Mouse (Mus musculus) heart, embryonic 11.5 days (tissue): Measurements from ENCODE around the gene Snx29. TPM values are rescaled to one million over a fixed set of nuclear protein-coding genes. Genes with fewer than 3 reads are reported as not detected.

Source experiments
- ATAC-seq: fragments of 200-750 bp; cut with Nextera tagmentation; replicated peaks from 2 replicates; pipeline ENCODE4 v1.8.0; 2017; ENCODE audit warnings: moderate library complexity; ENCODE audit not compliant: insufficient number of reproducible peaks, low FRiP score, low TSS enrichment
- H3K27ac ChIP-seq: fragments of 300-500 bp; sonication (generic); 2 replicates; pipeline ENCODE4 v1.5.1; 2014; ENCODE audit warnings: mild to moderate bottlenecking, low read depth, low read length
- H3K27me3 ChIP-seq: fragments of 300-500 bp; sonication (generic); 2 replicates; pipeline ENCODE4 v1.6.1; 2014; ENCODE audit warnings: mild to moderate bottlenecking, low read length, mixed read lengths; ENCODE audit not compliant: control insufficient read depth, insufficient read depth
- H3K36me3 ChIP-seq: fragments of 300-500 bp; sonication (generic); 2 replicates; pipeline ENCODE4 v1.6.1; 2014; ENCODE audit warnings: mild to moderate bottlenecking, low read length, moderate library complexity, mixed read lengths; ENCODE audit not compliant: control insufficient read depth, insufficient read depth
- H3K4me1 ChIP-seq: fragments of 300-500 bp; sonication (generic); 2 replicates; pipeline ENCODE4 v1.6.1; 2014; ENCODE audit warnings: low read length; ENCODE audit not compliant: control insufficient read depth, insufficient read depth
- H3K4me2 ChIP-seq: fragments of 300-500 bp; sonication (generic); 2 replicates; pipeline ENCODE4 v1.6.1; 2014; ENCODE audit warnings: mild to moderate bottlenecking, moderate library complexity
- H3K4me3 ChIP-seq: fragments of 300-500 bp; sonication (generic); 2 replicates; pipeline ENCODE4 v1.5.1; 2014; ENCODE audit warnings: low read depth, low read length
- H3K9ac ChIP-seq: fragments of 300-500 bp; sonication (generic); 2 replicates; pipeline ENCODE4 v1.6.1; 2014; ENCODE audit warnings: mild to moderate bottlenecking, low read depth, low read length, moderate library complexity
- H3K9me3 ChIP-seq: fragments of 300-500 bp; sonication (generic); replicated peaks from 2 replicates; pipeline ENCODE4 v1.6.1; 2016; ENCODE audit warnings: low read length; ENCODE audit not compliant: control insufficient read depth
- WGBS: fragments of 180-500 bp; shearing (Covaris S2); extraction: QIAGEN DNeasy Blood & Tissue Kit; methylation state at CpG from one replicate; pipeline ENCODE4 v1.1.7; 2014; ENCODE audit not compliant: insufficient replicate concordance; 5-methylcytosine and 5-hydroxymethylcytosine counted together
- polyA plus RNA-seq: library from polyadenylated mRNA; unstranded; fragments of >200 nt; fragmentation: Nextera tagmentation; extraction: Ambion mirVana; gene quantifications from 2 replicates; pipeline ENCODE4 v1.2.1, GENCODE M21; 2014

The Snx29 gene
- polyA plus RNA-seq, 1 experiment from 2014 or later, result 8.2 TPM

DNA sequence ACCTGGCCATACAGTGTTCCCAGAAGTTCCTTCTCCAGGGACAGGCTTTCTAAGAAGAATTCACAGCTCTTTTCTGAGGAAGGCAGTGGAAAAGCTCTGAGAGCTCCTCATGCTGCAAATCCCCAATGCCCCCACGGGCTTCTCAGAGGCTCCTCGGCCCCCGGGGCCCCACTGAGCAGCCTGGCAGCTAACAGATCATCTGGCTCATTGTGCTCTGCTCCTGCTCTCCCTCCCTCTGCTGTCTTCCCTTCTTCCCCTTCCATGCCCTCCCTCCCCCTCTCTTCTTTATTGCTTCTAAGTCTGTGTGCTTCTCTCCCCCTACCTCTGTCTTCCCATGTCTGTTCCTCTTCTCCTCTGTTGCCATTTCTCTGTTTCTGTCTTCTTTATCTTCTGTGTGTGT lies 314.2 kb downstream of the Snx29 start:
- Histone ChIP-seq H3K9ac (0 out of 2 replicates have a peak overlapping the region, but pooled peaks have one; percentile 22), H3K27me3 (no peaks in the 10 kb centered on the region), H3K36me3 (no peaks in the 10 kb centered on the region), H3K4me2 (no peak overlapping the region), H3K4me1 (peaks cover 9% of the 10 kb centered on the region), H3K9me3 (no peaks in the 10 kb centered on the region), H3K4me3 (no peak overlapping the region), H3K27ac (no peak overlapping the region)
- no peak for ATAC-seq
- 7% methylated on average over 3 of the region's 3 CpGs for WGBS

DNA sequence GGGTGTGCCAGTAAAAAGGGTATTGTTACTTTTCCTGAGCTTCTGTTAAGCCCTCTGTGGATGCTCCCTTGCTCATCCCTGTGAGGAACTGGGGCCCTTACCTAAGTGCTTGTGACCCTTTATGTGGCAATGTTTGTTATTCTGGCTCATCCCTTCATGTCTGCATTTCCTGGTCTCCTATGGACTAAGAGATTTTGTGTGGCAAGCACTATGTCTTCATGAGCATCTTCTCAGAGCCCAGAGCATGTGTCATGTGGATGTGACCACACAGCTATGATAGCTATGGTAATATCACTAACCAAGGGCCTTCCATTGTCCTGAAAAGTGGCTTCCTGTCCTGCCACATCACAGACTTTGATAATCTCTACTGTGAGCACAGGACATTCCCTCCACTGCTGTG lies 315.1 kb downstream of the Snx29 start:
- H3K27ac ChIP-seq, result no peak overlapping the region
- H3K27me3 ChIP-seq, result no peaks in the 10 kb centered on the region
- no peaks in the 10 kb centered on the region for H3K36me3 ChIP-seq

DNA sequence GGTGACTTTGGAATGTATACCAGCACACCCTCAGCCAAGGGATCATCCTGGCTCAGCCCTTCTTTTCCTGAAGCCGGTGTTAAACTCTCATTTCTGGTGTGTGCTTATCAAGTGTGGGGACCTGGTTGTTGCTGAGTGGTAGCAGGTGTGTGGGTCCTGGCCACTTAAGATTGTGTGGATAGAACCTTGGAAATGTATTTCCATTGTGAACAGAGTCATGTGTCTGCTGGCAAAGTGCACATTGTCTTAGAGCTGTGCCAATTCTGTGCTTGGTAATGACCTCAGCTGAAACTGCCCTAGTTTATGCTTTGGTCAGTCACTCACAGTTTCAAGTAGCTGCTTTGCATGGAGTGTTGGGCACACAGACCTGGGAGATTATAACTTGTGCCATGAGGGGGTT lies 316.0 kb downstream of the Snx29 start:
- H3K4me2 ChIP-seq, result no peak overlapping the region
- no peaks in the 10 kb centered on the region for H3K36me3 ChIP-seq
- H3K4me1 ChIP-seq, result peaks cover 14% of the 10 kb centered on the region
- WGBS, result 62% methylated on average over 1 of the region's 1 CpGs
- no peak overlapping the region for H3K9ac ChIP-seq
- no peak for ATAC-seq
- H3K9me3 ChIP-seq, result no peaks in the 10 kb centered on the region
- H3K4me3 ChIP-seq, result no peak overlapping the region
- H3K27ac ChIP-seq, result no peak overlapping the region
- H3K27me3 ChIP-seq, result no peaks in the 10 kb centered on the region

More for the DNA sequence above, 315.1 kb downstream of the Snx29 start:
- Histone ChIP-seq H3K9me3 (no peaks in the 10 kb centered on the region), H3K4me1 (peaks cover 9% of the 10 kb centered on the region), H3K4me3 (no peak overlapping the region), H3K9ac (no peak overlapping the region), H3K4me2 (no peak overlapping the region)
- ATAC-seq, result no peak

DNA sequence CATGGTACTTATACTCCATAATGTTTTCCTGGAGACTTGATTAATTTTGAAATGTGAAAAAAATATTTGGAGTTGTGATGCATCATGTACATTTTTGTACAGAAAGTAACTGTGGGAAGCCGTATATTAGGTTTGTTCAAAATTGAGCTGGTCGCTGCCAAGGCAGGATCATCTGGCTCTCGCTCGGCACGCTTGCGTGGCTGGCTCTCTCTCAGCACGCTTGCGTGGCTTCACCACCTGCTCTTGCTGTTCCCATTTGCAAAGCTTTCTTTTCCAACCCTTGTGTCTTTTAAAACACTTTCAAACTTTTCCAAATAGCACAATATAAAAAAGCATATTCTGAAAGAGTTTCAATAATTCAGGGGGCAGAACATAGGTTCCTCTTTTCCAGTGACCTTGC lies 317.2 kb downstream of the Snx29 start:
- Histone ChIP-seq H3K4me3 (no peak overlapping the region), H3K9ac (no peak overlapping the region), H3K4me1 (peaks cover 14% of the 10 kb centered on the region), H3K27ac (no peak overlapping the region), H3K36me3 (no peaks in the 10 kb centered on the region), H3K9me3 (no peaks in the 10 kb centered on the region), H3K27me3 (no peaks in the 10 kb centered on the region), H3K4me2 (no peak overlapping the region)
- 96% methylated on average over 8 of the region's 8 CpGs for WGBS
- no peak for ATAC-seq

DNA sequence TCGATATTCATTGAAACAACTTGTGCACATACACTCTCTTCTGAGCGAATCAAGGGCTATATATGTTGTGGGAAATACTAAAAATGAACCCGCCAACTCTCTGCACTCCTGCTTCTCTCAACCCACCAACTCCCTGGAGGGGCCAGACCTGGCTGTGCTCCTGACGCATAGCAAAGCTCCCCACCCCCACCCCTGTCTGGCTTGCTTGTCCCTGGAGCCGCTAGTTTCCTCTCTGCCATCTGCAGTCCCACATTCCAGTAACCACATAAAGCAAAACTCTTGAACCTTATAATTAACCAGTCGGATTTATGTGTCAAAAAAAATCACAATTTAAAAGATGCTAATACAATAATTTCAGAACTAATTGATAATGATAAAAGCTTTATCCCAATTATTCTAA lies 320.9 kb downstream of the Snx29 start:
- H3K9me3 ChIP-seq, result no peaks in the 10 kb centered on the region
- no peak overlapping the region for H3K4me2 ChIP-seq
- 47% methylated on average over 6 of the region's 6 CpGs for WGBS
- H3K27ac ChIP-seq, result no peak overlapping the region
- no peak for ATAC-seq
- H3K36me3 ChIP-seq, result no peaks in the 10 kb centered on the region
- no peak overlapping the region for H3K4me3 ChIP-seq
- peaks cover 4% of the 10 kb centered on the region; the same call in 1 of the 2 replicates for H3K4me1 ChIP-seq
- H3K9ac ChIP-seq, result no peak overlapping the region
- H3K27me3 ChIP-seq, result no peaks in the 10 kb centered on the region

DNA sequence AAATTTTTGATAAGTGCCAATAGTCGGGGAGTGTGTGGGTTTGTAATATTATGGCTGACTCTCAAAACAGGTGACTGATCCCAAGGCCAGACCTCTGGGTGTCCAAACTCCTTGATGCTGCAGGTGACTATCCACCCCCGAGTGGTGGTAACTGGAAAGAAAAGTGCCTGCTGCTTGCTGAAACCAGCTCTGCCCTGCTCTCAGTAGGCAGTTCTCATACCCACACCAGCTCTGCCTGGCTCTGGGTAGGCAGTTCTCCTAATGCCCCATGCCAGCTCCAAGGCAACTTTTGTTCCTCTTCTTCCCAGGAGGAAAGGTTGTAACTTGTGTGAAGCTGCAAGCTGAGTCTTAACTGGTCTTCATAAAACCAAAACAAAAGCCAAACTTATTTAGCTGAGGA lies 321.7 kb downstream of the Snx29 start:
- Histone ChIP-seq H3K36me3 (no peaks in the 10 kb centered on the region), H3K9ac (no peak overlapping the region), H3K27ac (no peak overlapping the region), H3K4me3 (no peak overlapping the region), H3K4me1 (peaks cover 4% of the 10 kb centered on the region; the same call in 1 of the 2 replicates), H3K4me2 (no peak overlapping the region), H3K27me3 (no peaks in the 10 kb centered on the region), H3K9me3 (no peaks in the 10 kb centered on the region)
- WGBS, result 71% methylated on average over 2 of the region's 2 CpGs
- no peak for ATAC-seq

DNA sequence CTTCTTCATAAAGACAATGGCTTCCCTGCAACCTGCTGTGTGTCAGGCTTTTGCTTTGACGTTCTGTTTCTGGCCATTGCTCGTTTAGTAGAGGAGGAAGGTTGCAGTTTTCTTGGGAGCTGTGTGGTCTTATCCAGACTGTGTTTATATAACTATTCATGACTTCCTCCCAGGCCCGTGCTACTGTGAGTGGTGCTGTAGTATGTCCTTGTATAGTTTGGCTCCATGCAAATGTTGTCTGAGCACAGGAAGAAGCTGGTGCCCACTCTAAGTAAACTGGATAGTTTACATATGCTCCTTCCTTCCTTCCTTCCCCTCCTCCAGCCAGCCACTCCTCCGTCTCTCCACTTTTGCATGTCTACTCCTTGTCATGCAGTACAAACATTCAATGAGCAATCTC lies 323.0 kb downstream of the Snx29 start:
- Histone ChIP-seq H3K4me3 (no peak overlapping the region), H3K27ac (no peak overlapping the region), H3K9me3 (no peaks in the 10 kb centered on the region), H3K9ac (no peak overlapping the region), H3K4me1 (peaks cover 4% of the 10 kb centered on the region), H3K4me2 (no peak overlapping the region), H3K36me3 (no peaks in the 10 kb centered on the region), H3K27me3 (no peaks in the 10 kb centered on the region)
- ATAC-seq, result no peak
- WGBS, result 31% methylated on average over 4 of the region's 4 CpGs

DNA sequence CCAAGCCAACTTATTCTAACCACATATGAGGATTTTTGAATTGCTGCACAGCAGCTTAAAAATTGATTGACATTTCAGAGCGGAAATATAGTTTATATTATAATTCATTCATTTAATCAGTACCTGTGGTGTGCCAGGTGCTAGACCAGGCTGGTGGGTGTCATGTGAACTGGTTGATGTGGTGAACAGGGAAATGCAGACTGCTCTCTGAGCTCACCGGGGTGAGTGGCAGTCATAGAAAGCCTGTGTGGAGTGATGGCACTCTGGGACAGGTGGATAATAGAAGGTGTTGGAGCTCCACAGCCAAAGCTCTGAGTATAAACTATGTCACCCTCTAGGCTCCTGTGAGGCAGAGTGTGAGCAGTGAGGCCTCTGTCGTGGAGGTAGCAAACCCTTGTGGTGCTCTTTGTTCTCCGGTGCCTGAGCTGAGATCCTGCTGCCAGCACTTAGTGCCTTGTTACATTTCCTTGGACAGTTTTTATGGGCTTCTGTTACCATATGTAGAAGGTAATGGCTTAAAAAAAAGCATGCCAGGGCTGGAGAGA lies 324.1 kb downstream of the Snx29 start:
- H3K9ac ChIP-seq, result no peak overlapping the region
- no peak overlapping the region for H3K4me3 ChIP-seq
- 79% methylated on average over 4 of the region's 4 CpGs for WGBS
- H3K27ac ChIP-seq, result no peak overlapping the region
- no peak overlapping the region for H3K4me2 ChIP-seq
- no peaks in the 10 kb centered on the region for H3K27me3 ChIP-seq
- peaks cover 4% of the 10 kb centered on the region for H3K4me1 ChIP-seq
- no peaks in the 10 kb centered on the region for H3K9me3 ChIP-seq
- no peak for ATAC-seq
- no peaks in the 10 kb centered on the region for H3K36me3 ChIP-seq

DNA sequence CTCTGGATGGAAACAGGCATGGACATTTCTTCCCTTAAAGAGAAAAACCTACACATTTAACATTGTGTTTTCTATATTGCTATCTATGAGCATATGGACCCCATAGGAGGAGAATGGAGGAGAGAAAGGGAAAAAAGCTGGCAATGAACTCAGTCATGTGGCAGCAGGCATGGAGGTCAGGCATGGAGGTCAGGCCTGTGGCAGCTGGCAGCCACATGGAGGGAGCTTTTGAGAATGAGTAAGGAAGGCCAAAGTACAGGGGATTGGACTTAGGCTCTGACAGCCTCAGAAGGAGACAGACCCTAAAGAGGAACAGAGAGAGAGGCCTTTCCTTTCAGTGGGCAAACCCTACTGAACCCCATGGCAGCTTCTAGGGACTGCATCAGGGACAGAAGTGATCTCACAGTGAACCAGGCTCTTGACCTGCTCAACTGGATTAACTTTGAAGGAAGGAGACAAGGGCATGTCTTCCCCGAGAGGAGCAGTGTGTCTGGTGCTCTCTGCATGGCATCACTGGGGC lies 325.5 kb downstream of the Snx29 start:
- H3K27ac ChIP-seq, result no peak overlapping the region
- no peak overlapping the region for H3K9ac ChIP-seq
- H3K36me3 ChIP-seq, result no peaks in the 10 kb centered on the region
- 70% methylated on average over 1 of the region's 1 CpGs for WGBS
- peaks cover 4% of the 10 kb centered on the region for H3K4me1 ChIP-seq
- no peaks in the 10 kb centered on the region for H3K9me3 ChIP-seq
- no peak overlapping the region for H3K4me2 ChIP-seq
- no peak for ATAC-seq
- no peak overlapping the region for H3K4me3 ChIP-seq
- H3K27me3 ChIP-seq, result no peaks in the 10 kb centered on the region
